Mouse (Mus musculus) MEL (cell line): ENCODE measurements around the gene Hemk1. TPM values are rescaled to one million over a fixed set of nuclear protein-coding genes. Genes with fewer than 3 reads are reported as not detected.

Source experiments
- DNase-seq: peaks from one replicate; pipeline ENCODE4 v3.0.0; 2011; ENCODE audit warnings: low read depth, low spot score
- H3K27ac ChIP-seq: 2 replicates; pipeline ENCODE4 v1.5.1; 2012; ENCODE audit warnings: low read depth, mild to moderate bottlenecking, control low read depth, low read length, moderate library complexity; ENCODE audit not compliant: control insufficient read depth
- H3K27me3 ChIP-seq, 2 experiments: fragments of 150-350 bp in 1 of 2; sonication (generic) in 1 of 2; 2 replicates each; pipeline ENCODE4 v1.6.1; 2012; ENCODE audit warnings: low read length in 2 of 2, mild to moderate bottlenecking in 2 of 2, improper control_type of control experiment in 1 of 2, moderate library complexity in 1 of 2; ENCODE audit not compliant: insufficient read depth in 2 of 2, control insufficient read depth in 1 of 2
- H3K36me3 ChIP-seq, 2 experiments: 2 replicates each; pipeline ENCODE4 v1.6.1; 2012 to 2014; ENCODE audit warnings: low read length in 2 of 2, improper control_type of control experiment in 1 of 2, inconsistent platforms in 1 of 2, mild to moderate bottlenecking in 1 of 2; ENCODE audit not compliant: insufficient read depth in 2 of 2, control insufficient read depth in 1 of 2
- H3K4me1 ChIP-seq, 2 experiments: fragments of 150-350 bp in 1 of 2; sonication (generic) in 1 of 2; 2 replicates each; pipeline ENCODE4 v1.6.1; 2012; ENCODE audit warnings: low read length in 2 of 2, improper control_type of control experiment in 1 of 2, mild to moderate bottlenecking in 1 of 2; ENCODE audit not compliant: insufficient read depth in 2 of 2, control insufficient read depth in 1 of 2
- H3K4me3 ChIP-seq, 2 experiments: fragments of 150-350 bp in 1 of 2; sonication (generic) in 1 of 2; 2 replicates each; pipeline ENCODE4 v1.5.1; 2012; ENCODE audit warnings: low read depth in 2 of 2, low read length in 2 of 2, mild to moderate bottlenecking in 2 of 2, moderate library complexity in 2 of 2, control low read depth in 1 of 2, improper control_type of control experiment in 1 of 2; ENCODE audit not compliant: control insufficient read depth in 1 of 2, insufficient read depth in 1 of 2
- H3K79me2 ChIP-seq: 2 replicates; pipeline ENCODE4 v1.6.1; 2012; ENCODE audit warnings: mild to moderate bottlenecking, low read length, moderate library complexity; ENCODE audit not compliant: control insufficient read depth, poor library complexity, insufficient read depth
- H3K9ac ChIP-seq: 2 replicates; pipeline ENCODE4 v1.6.1; 2012; ENCODE audit warnings: low read depth, mild to moderate bottlenecking, control low read depth, low read length, moderate library complexity; ENCODE audit not compliant: control insufficient read depth, poor library complexity, severe bottlenecking
- H3K9me3 ChIP-seq: fragments of 150-350 bp; sonication (generic); replicated peaks from 2 replicates; pipeline ENCODE4 v1.6.1; 2012; ENCODE audit warnings: mild to moderate bottlenecking, low read length, improper control_type of control experiment, moderate library complexity; ENCODE audit not compliant: insufficient read depth
- BHLHE40 ChIP-seq: IDR thresholded peaks from 2 replicates; pipeline ENCODE4 v1.6.1; 2012; ENCODE audit warnings: low read depth, mild to moderate bottlenecking, inconsistent platforms, low read length, improper control_type of control experiment, borderline replicate concordance
- CHD1 ChIP-seq: IDR thresholded peaks from 2 replicates; pipeline ENCODE4 v1.6.1; 2012; ENCODE audit warnings: low read depth, mild to moderate bottlenecking, inconsistent platforms, low read length, improper control_type of control experiment
- CHD2 ChIP-seq: IDR thresholded peaks from 2 replicates; pipeline ENCODE4 v1.6.1; 2011; ENCODE audit warnings: low read length, improper control_type of control experiment
- E2F4 ChIP-seq: IDR thresholded peaks from 2 replicates; pipeline ENCODE4 v1.6.1; 2011; ENCODE audit warnings: low read depth, low read length, improper control_type of control experiment, borderline replicate concordance
- ELF1 ChIP-seq: IDR thresholded peaks from 2 replicates; pipeline ENCODE4 v1.6.1; 2014; ENCODE audit warnings: low read depth, mild to moderate bottlenecking, inconsistent platforms, low read length, improper control_type of control experiment, moderate library complexity
- EP300 ChIP-seq, 2 experiments: IDR thresholded peaks; 2 replicates each; pipeline ENCODE4 v1.6.1; 2011; ENCODE audit warnings: improper control_type of control experiment in 2 of 2, low read length in 2 of 2, low read depth in 1 of 2, mild to moderate bottlenecking in 1 of 2
- ETS1 ChIP-seq: IDR thresholded peaks from 2 replicates; pipeline ENCODE4 v1.6.1; 2012; ENCODE audit warnings: low read depth, mild to moderate bottlenecking, inconsistent platforms, low read length, improper control_type of control experiment, moderate library complexity
- GABPA ChIP-seq: IDR thresholded peaks from 2 replicates; pipeline ENCODE4 v1.6.1; 2012; ENCODE audit warnings: low read depth, mild to moderate bottlenecking, inconsistent platforms, low read length, improper control_type of control experiment, moderate library complexity
- GATA1 ChIP-seq: IDR thresholded peaks from 2 replicates; pipeline ENCODE4 v1.6.1; 2011; ENCODE audit warnings: low read depth, low read length, improper control_type of control experiment
- HCFC1 ChIP-seq: IDR thresholded peaks from 2 replicates; pipeline ENCODE4 v1.6.1; 2012; ENCODE audit warnings: low read depth, mild to moderate bottlenecking, inconsistent platforms, low read length, improper control_type of control experiment, moderate library complexity
- KAT2A ChIP-seq: conservative IDR thresholded peaks from 2 replicates; pipeline ENCODE4 v1.6.1; 2012; ENCODE audit warnings: low read depth, low read length, improper control_type of control experiment, inconsistent platforms
- MAX ChIP-seq: IDR thresholded peaks from 2 replicates; pipeline ENCODE4 v1.6.1; 2011; ENCODE audit warnings: low read length, improper control_type of control experiment
- MAZ ChIP-seq: IDR thresholded peaks from 2 replicates; pipeline ENCODE4 v1.6.1; 2012; ENCODE audit warnings: low read depth, mild to moderate bottlenecking, inconsistent platforms, low read length, improper control_type of control experiment
- MXI1 ChIP-seq: IDR thresholded peaks from 2 replicates; pipeline ENCODE4 v1.6.1; 2011; ENCODE audit warnings: mild to moderate bottlenecking, low read depth, low read length, improper control_type of control experiment
- MYC ChIP-seq: IDR thresholded peaks from 2 replicates; pipeline ENCODE4 v1.6.1; 2011; ENCODE audit warnings: low read depth, mild to moderate bottlenecking, low read length, improper control_type of control experiment, moderate library complexity
- NELFE ChIP-seq: IDR thresholded peaks from 2 replicates; pipeline ENCODE4 v1.6.1; 2011; ENCODE audit warnings: low read depth, low read length, improper control_type of control experiment
- POLR2A ChIP-seq, 2 experiments: IDR thresholded peaks; 2 replicates each; pipeline ENCODE4 v1.6.1; 2011 to 2012; ENCODE audit warnings: low read length in 2 of 2, mild to moderate bottlenecking in 2 of 2, control low read depth in 1 of 2, improper control_type of control experiment in 1 of 2, low read depth in 1 of 2, moderate library complexity in 1 of 2; ENCODE audit not compliant: control insufficient read depth in 1 of 2, insufficient read depth in 1 of 2, poor library complexity in 1 of 2
- POLR2AphosphoS2 ChIP-seq: IDR thresholded peaks from 2 replicates; pipeline ENCODE4 v1.6.1; 2011; ENCODE audit warnings: low read length, improper control_type of control experiment
- POLR2AphosphoS5 ChIP-seq: IDR thresholded peaks from 2 replicates; pipeline ENCODE4 v1.6.1; 2012; ENCODE audit warnings: low read depth, borderline replicate concordance, mild to moderate bottlenecking, inconsistent platforms, low read length, moderate library complexity, mixed read lengths
- RCOR1 ChIP-seq: IDR thresholded peaks from 2 replicates; pipeline ENCODE4 v1.6.1; 2012; ENCODE audit warnings: low read depth, mild to moderate bottlenecking, inconsistent platforms, low read length, improper control_type of control experiment
- SIN3A ChIP-seq: IDR thresholded peaks from 2 replicates; pipeline ENCODE4 v1.6.1; 2012; ENCODE audit warnings: low read length, improper control_type of control experiment, inconsistent platforms
- SMC3 ChIP-seq: IDR thresholded peaks from 2 replicates; pipeline ENCODE4 v1.6.1; 2011; ENCODE audit warnings: low read depth, low read length, improper control_type of control experiment
- TAL1 ChIP-seq: IDR thresholded peaks from 2 replicates; pipeline ENCODE4 v1.6.1; 2012; ENCODE audit warnings: mild to moderate bottlenecking, inconsistent platforms, low read length, moderate library complexity, mixed read lengths
- TBP ChIP-seq: IDR thresholded peaks from 2 replicates; pipeline ENCODE4 v1.8.0; 2011; ENCODE audit warnings: low read depth, low read length, improper control_type of control experiment
- TCF12 ChIP-seq: IDR thresholded peaks from 2 replicates; pipeline ENCODE4 v1.6.1; 2014; ENCODE audit warnings: low read depth, mild to moderate bottlenecking, inconsistent platforms, low read length, improper control_type of control experiment, moderate library complexity
- UBTF ChIP-seq: IDR thresholded peaks from 2 replicates; pipeline ENCODE4 v1.6.1; 2012; ENCODE audit warnings: low read depth, mild to moderate bottlenecking, inconsistent platforms, low read length, improper control_type of control experiment, moderate library complexity, borderline replicate concordance; ENCODE audit not compliant: insufficient read depth
- ZMIZ1 ChIP-seq: IDR thresholded peaks from 2 replicates; pipeline ENCODE4 v1.6.1; 2012; ENCODE audit warnings: low read depth, mild to moderate bottlenecking, inconsistent platforms, low read length, improper control_type of control experiment, moderate library complexity
- ZNF384 ChIP-seq: IDR thresholded peaks from 2 replicates; pipeline ENCODE4 v1.6.1; 2012; ENCODE audit warnings: low read depth, mild to moderate bottlenecking, inconsistent platforms, low read length, improper control_type of control experiment
- polyA plus RNA-seq, 2 experiments: library from polyadenylated mRNA; stranded (reverse) in 1 of 2; unstranded in 1 of 2; fragments of >175 nt in 1 of 2; fragments of >200 nt in 1 of 2; gene quantifications; 2 replicates each; pipeline versions ENCODE4 v1.2.1 to v1.2.4; 2012; ENCODE audit warnings: low replicate concordance in 2 of 2, low read depth in 1 of 2; ENCODE audit not compliant: insufficient read length in 2 of 2, insufficient read depth in 1 of 2, missing spikeins in 1 of 2
- total RNA-seq: library from RNA; depleted of rRNA; stranded (reverse); fragments of 300-350 nt; gene quantifications from 2 replicates; pipeline ENCODE4 v1.2.3, GENCODE M21; 2012; rRNA removed

Gene Hemk1
- total RNA-seq (7.5 TPM in 2 replicates), polyA plus RNA-seq (10 to 100 TPM in 1 of 2 experiments, not detected in 1; 11.8 TPM)

DNA sequence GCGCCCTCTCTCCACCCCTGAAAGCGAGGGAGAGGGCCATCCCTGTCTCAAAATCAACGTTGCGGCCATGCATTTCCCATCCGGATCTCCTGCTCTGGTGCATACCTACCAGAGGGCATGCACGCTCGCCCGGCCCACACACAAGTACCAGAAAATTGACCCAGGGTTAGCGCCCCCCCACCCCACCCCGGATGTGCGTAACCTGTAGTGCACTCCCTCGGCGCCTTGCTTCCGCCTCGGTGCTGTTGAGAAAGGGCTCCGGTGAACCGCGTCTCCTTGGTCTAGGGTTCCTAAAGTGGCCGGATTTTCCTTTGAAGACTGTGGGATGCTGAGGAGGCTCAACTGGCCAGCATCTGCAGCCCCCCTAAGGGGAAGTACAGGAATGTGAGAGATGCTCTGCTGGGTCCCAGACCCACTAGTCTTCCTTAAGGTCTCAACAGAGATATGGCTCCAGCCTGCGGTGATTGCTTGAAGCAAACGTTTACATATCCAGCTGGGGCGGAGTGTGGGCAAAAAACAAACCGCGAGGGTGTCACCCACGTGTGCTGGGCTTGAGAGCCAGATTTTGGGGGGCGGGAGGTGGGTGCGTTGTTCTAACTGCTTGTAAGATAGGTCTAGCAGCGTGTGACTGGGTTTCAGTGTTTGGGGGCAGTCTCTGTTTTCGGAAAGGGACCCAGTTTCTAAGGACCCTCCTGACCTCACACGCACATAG is at the start of gene Hemk1:
Gene Hemk1 (minus strand): TSS at position 179 of the 712 bp plus-strand sequence.
- Histone ChIP-seq H3K27ac (peak within 1 kb of the TSS; percentile 71), H3K9me3 (no peaks in the 10 kb centered on the region), H3K9ac (peak within 1 kb of the TSS; percentile 94), H3K79me2 (peaks cover 4% of the 10 kb centered on the region; the same call in 1 of the 2 replicates), H3K27me3 (no peaks in the 10 kb centered on the region), H3K4me1 (peaks cover 0 to 23% of the 10 kb centered on the region in 2 experiments; a peak in 2 of 4 replicates), H3K4me3 (peak within 1 kb of the TSS; percentile 86 to 98), H3K36me3 (peaks cover 0 to 13% of the 10 kb centered on the region in 2 experiments; a peak in 2 of 4 replicates)
- DNase-seq = peak; percentile 94
- TF ChIP-seq ZNF384 (no peak), BHLHE40 (no peak), RCOR1 (peak; percentile 76), E2F4 (peak; percentile 20; the same call in 1 of the 2 replicates), UBTF (no peak), MXI1 (peak; percentile 92), POLR2A (IDR thresholded peaks at IDR 0.05; ENCODE audit: control insufficient read depth in 1 of 2, insufficient read depth in 1 of 2, low read depth in 1 of 2, low read length in 2 of 2, poor library complexity in 1 of 2) (peak; percentile 69 to 88), MYC (peak; percentile 35; the same call in 1 of the 2 replicates), EP300 (IDR thresholded peaks at IDR 0.05; ENCODE audit: low read depth in 1 of 2, low read length in 2 of 2) (peak in 1 of 2 experiments; percentile 29; a peak in 2 of 4 replicates), KAT2A (peak; percentile 61; the same call in 1 of the 2 replicates), CHD1 (peak; percentile 88), GABPA (no peak), CHD2 (no peak), SMC3 (no peak; the same call in 1 of the 2 replicates), ZMIZ1 (peak; percentile 68; the same call in 1 of the 2 replicates), TAL1 (no peak), TCF12 (peak; percentile 76), HCFC1 (peak; percentile 94), TBP (peak; percentile 86), POLR2AphosphoS2 (peak; percentile 63; the same call in 1 of the 2 replicates), POLR2AphosphoS5 (no peak), MAZ (peak; percentile 99), SIN3A (peak; percentile 84), ETS1 (peak; percentile 60; the same call in 1 of the 2 replicates), MAX (peak; percentile 76), ELF1 (peak; percentile 83), GATA1 (peak; percentile 8; the same call in 1 of the 2 replicates), NELFE (peak; percentile 78)
